Mouse (Mus musculus) retina, postnatal 7 days (tissue): ENCODE measurements at regions not wholly inside any gene's neighbourhood (a gene's known extent, or its start where the extent isn't known, plus 50 kb on each side); places are given as distances from the start of the nearest gene placed in this dataset.
"Not testable (repeated sequence)": the region's sequence is repeated elsewhere in the genome, so short reads cannot be mapped to it uniquely, and the experiment has no call there.

Experiments used
- DNase-seq: peaks from one replicate; pipeline ENCODE4 v3.0.0-alpha.2; 2012; ENCODE audit warnings: low read depth, low spot score

GRCm38 (mm10) chr13:5605418-5605817 is 255.9 kb upstream of the Klf6 start:
- no peak for DNase-seq

- DNase-seq, result no peak
These were observed 253.8 kb upstream of the Klf6 start for GRCm38 (mm10) chr13:5607462-5607861.

GRCm38 (mm10) chr13:5614186-5614737 is 247.0 kb upstream of the Klf6 start:
- DNase-seq, result no peak

- no peak for DNase-seq
These were observed 246.4 kb upstream of the Klf6 start for GRCm38 (mm10) chr13:5614833-5615232.

GRCm38 (mm10) chr13:5615327-5615726 is 246.0 kb upstream of the Klf6 start:
- no peak for DNase-seq

GRCm38 (mm10) chr13:5628124-5628523 is 233.2 kb upstream of the Klf6 start:
- no peak for DNase-seq

GRCm38 (mm10) chr13:5634960-5635359 is 226.3 kb upstream of the Klf6 start:
- no peak for DNase-seq

GRCm38 (mm10) chr13:5641743-5642510 is 219.4 kb upstream of the Klf6 start:
- no peak for DNase-seq

GRCm38 (mm10) chr13:5648276-5648675 is 213.0 kb upstream of the Klf6 start:
- no peak for DNase-seq

- no peak for DNase-seq
These were observed 203.7 kb upstream of the Klf6 start for GRCm38 (mm10) chr13:5657556-5657955.

- DNase-seq, result no peak
These were observed 194.9 kb upstream of the Klf6 start for GRCm38 (mm10) chr13:5666235-5667007.

- DNase-seq, result no peak
These were observed 185.6 kb upstream of the Klf6 start for GRCm38 (mm10) chr13:5675668-5676067.

GRCm38 (mm10) chr13:5690124-5690523 is 171.2 kb upstream of the Klf6 start:
- no peak for DNase-seq

- DNase-seq, result not testable (repeated sequence)
These were observed 170.6 kb upstream of the Klf6 start for GRCm38 (mm10) chr13:5690680-5691079.

GRCm38 (mm10) chr13:5694626-5695025 is 166.7 kb upstream of the Klf6 start:
- no peak for DNase-seq

- not testable (repeated sequence) for DNase-seq
These were observed 165.7 kb upstream of the Klf6 start for GRCm38 (mm10) chr13:5695581-5695980.

- DNase-seq, result no peak
These were observed 164.9 kb upstream of the Klf6 start for GRCm38 (mm10) chr13:5696377-5696776.

- not testable (repeated sequence) for DNase-seq
These were observed 164.0 kb upstream of the Klf6 start for GRCm38 (mm10) chr13:5697329-5697728.

- no peak for DNase-seq
These were observed 159.2 kb upstream of the Klf6 start for GRCm38 (mm10) chr13:5702071-5702470.

- no peak for DNase-seq
These were observed 156.3 kb upstream of the Klf6 start for GRCm38 (mm10) chr13:5704991-5705390.

GRCm38 (mm10) chr13:5711646-5712045 is 149.6 kb upstream of the Klf6 start:
- no peak for DNase-seq

GRCm38 (mm10) chr13:5713195-5713863 is 148.0 kb upstream of the Klf6 start:
- DNase-seq, result no peak
